Comparison of ENCODE assay signal across 8 mouse cellular contexts in genomic region chr19:36534766-36535140, GRCm38 (mm10). TPM values are rescaled to one million over a fixed set of nuclear protein-coding genes. Genes with fewer than 3 reads are reported as not detected.
DNase-seq lines count a peak whose midpoint lies in the region; ATAC-seq lines count a peak whose summit lies in the region.

No protein-coding gene starts in this region.

- peak overlapping the region; percentile 46 for H3K4me2 ChIP-seq in embryonic facial prominence, embryonic 15.5 days (replicated peaks)
- H3K4me2 ChIP-seq in midbrain, embryonic 12.5 days (replicated peaks), result peak overlapping the region; percentile 37

- no peaks in the 10 kb centered on the region for H3K9me3 ChIP-seq in embryonic facial prominence, embryonic 15.5 days (replicated peaks)
- no peaks in the 10 kb centered on the region for H3K9me3 ChIP-seq in midbrain, embryonic 12.5 days

- peaks cover 14% of the 10 kb centered on the region for H3K4me1 ChIP-seq in embryonic facial prominence, embryonic 15.5 days
- peaks cover 34% of the 10 kb centered on the region for H3K4me1 ChIP-seq in midbrain, embryonic 12.5 days

- H3K36me3 ChIP-seq in embryonic facial prominence, embryonic 15.5 days, result no peaks in the 10 kb centered on the region
- H3K36me3 ChIP-seq in midbrain, embryonic 12.5 days, result no peaks in the 10 kb centered on the region

- 13% methylated on average over 8 of the region's 8 CpGs for WGBS in embryonic facial prominence, embryonic 15.5 days
- 11% methylated on average over 8 of the region's 8 CpGs for WGBS in large intestine, adult 2 months
- 23% methylated on average over 8 of the region's 8 CpGs for WGBS in midbrain, embryonic 12.5 days

- H3K9ac ChIP-seq in embryonic facial prominence, embryonic 15.5 days, result no peak overlapping the region
- H3K9ac ChIP-seq in midbrain, embryonic 12.5 days (replicated peaks), result no peak overlapping the region; the same call in 1 of the 2 replicates

- H3K27ac ChIP-seq in embryonic facial prominence, embryonic 15.5 days (replicated peaks), result peak overlapping the region; percentile 65
- H3K27ac ChIP-seq in midbrain, embryonic 12.5 days (replicated peaks), result peak overlapping the region; percentile 69

- peak overlapping the region; percentile 18 for H3K4me3 ChIP-seq in embryonic facial prominence, embryonic 15.5 days (replicated peaks)
- H3K4me3 ChIP-seq in midbrain, embryonic 12.5 days, result no peak overlapping the region

- peak; percentile 33 to 45 for DNase-seq in right cerebral cortex, adult 2 months (ENCODE audit: low spot score in 2 of 2)
- no peak for DNase-seq in right cerebral cortex, adult 18-20 months
- peak; percentile 20 to 36 for DNase-seq in heart, postnatal 36 days
- peak; percentile 14 for DNase-seq in large intestine, adult 2 months (ENCODE audit: low read depth, low spot score)
- DNase-seq in spleen, postnatal 4 days (ENCODE audit: low spot score in 2 of 2), result no peak

- no peaks in the 10 kb centered on the region for H3K27me3 ChIP-seq in embryonic facial prominence, embryonic 15.5 days
- H3K27me3 ChIP-seq in midbrain, embryonic 12.5 days, result peaks cover 18% of the 10 kb centered on the region; the same call in 1 of the 2 replicates

- ATAC-seq in embryonic facial prominence, embryonic 15.5 days (ENCODE audit: insufficient number of reproducible peaks, low FRiP score, low TSS enrichment, low read depth), result no peak
- ATAC-seq in midbrain, embryonic 12.5 days (ENCODE audit: low FRiP score, low read depth), result peak; percentile 72
- ATAC-seq in megakaryocyte-erythroid progenitor cell, adult 5-6 weeks (replicated peaks; ENCODE audit: low FRiP score, low TSS enrichment, poor library complexity, severe bottlenecking), result no peak

- intact Hi-C loops in heart, postnatal 36 days (cut with DNase I), result loop anchor here (5.0 to 10.0 kb wide), 3 partner anchors 62 to 450 kb away; partner anchors contain the start of genes Ppp1r3c and Rpp30

RNA-seq across cellular contexts. Expression of gene Hectd2, which starts 19.7 kb away (rescaled TPM):
- polyA plus RNA-seq in embryonic facial prominence, embryonic 15.5 days (2015; fragmentation: Nextera tagmentation; extraction: Ambion mirVana), result 4.5 and 4.8 TPM in 2 replicates
- 1 to 10 TPM; 1.6 to 2.5 TPM for total RNA-seq in heart, postnatal 36 days (2021)
- polyA plus RNA-seq in large intestine, adult 2 months (2012; rRNA removed), result 0.19 and 0.55 TPM in 2 replicates
- 6.6 and 7.0 TPM in 2 replicates for polyA plus RNA-seq in midbrain, embryonic 12.5 days (2016; fragmentation: Nextera tagmentation; extraction: Ambion mirVana)
- total RNA-seq in megakaryocyte-erythroid progenitor cell, adult 5-6 weeks (2014; fragmentation: Nextera tagmentation), result 1.8 and 7.6 TPM in 2 replicates
- 1.6 and 1.8 TPM in 2 replicates for total RNA-seq in megakaryocyte-erythroid progenitor cell, adult 5-6 weeks (2017)

Comparison
In these comparisons a context has a peak if more than half of its experiments do, and no peak if none do; other contexts are left out.
1. DNase-seq: peak in right cerebral cortex, adult 2 months (2 of 2), heart, postnatal 36 days (2 of 2) and large intestine, adult 2 months (single experiment); none in right cerebral cortex, adult 18-20 months (single experiment) and spleen, postnatal 4 days (0 of 2).